Mouse (Mus musculus): Measurements from ENCODE around the gene Rnf182.

GRCm38 (mm10) chr13:43706387-43706786 lies 90.9 kb downstream of the Rnf182 start:
- TF ChIP-seq CTCF (IDR thresholded peaks at IDR 0.05; ENCODE audit: low read depth) (no peak), EP300 (IDR thresholded peaks at IDR 0.05; ENCODE audit: low read depth) (no peak)

Measured in liver, postnatal 0 days (tissue).